Mouse (Mus musculus) layer of hippocampus, adult 2 months (tissue): ENCODE data around the gene Tead3. TPM values are rescaled to one million over a fixed set of nuclear protein-coding genes. Genes with fewer than 3 reads are reported as not detected.

Source experiments
- DNase-seq, 2 experiments: peaks; one replicate each; pipeline ENCODE4 v3.0.0; 2022; ENCODE audit warnings: low spot score in 2 of 2
- H3K27ac ChIP-seq: fragments of 200-600 bp; 2 replicates; pipeline ENCODE4 v1.8.1; 2022
- H3K4me3 ChIP-seq: fragments of 200-600 bp; 2 replicates; pipeline ENCODE4 v1.8.1; 2022; ENCODE audit warnings: mild to moderate bottlenecking
- CTCF ChIP-seq: fragments of 200-600 bp; conservative IDR thresholded peaks from 2 replicates; pipeline ENCODE4 v1.8.1; 2022; ENCODE audit warnings: antibody characterized with exemption, mild to moderate bottlenecking, moderate library complexity
- total RNA-seq, 2 experiments: library from RNA; stranded (reverse); gene quantifications; 2 replicates each; pipeline ENCODE4 v1.2.3; 2021

The Tead3 gene
- total RNA-seq, 2 experiments from 2014 or later: 3.0 to 3.2 TPM

DNA sequence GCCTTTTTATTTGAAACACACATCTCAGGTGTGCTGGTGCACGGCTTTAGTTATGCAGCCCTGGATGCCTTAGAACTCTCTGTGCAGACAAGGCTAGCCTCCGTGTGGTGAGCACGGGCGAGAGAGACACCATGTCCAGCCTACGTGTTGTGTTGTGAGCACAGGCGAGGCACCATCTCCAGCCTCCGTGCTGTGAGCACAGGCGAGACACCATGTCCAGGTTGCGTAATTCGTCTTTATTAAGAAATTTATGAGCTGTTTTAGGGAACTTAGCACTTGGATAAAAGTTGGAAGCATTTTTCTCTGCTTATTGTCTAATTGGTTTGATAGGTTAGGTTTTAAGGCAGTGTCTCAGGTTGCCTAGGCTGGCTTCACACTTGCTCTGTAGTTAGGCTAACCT lies 67.4 kb downstream of the Tead3 start:
- no peak overlapping the region for H3K4me3 ChIP-seq
- H3K27ac ChIP-seq: no peak overlapping the region
- no peak for DNase-seq
- no peak for TF ChIP-seq CTCF

DNA sequence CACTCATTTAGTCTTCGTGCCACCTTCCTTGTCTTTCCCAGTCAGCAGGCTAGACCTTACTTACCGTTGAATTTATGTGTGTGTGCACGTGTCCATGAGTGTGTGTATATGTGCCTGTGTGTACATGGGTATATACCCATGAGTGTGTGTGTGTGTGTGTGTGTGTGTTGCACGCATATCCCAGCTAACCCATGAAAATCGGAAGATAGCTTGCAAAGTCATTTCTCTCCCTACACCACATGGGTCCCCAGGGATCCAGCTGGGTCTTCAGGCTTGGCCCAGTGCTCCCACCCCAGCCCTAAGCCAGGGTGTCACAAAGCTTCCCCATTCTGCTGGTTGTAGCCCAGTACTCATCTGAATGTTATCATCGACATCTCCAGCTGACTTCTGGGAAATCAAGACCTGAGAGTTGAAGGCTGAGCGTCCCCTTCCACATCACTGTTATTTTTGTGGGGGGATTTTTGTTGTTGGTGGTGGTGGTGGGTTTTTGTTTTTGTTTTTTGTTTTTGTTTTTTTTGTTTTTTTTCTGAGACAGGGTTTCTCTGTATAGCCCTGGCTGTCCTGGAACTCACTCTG lies 68.7 kb downstream of the Tead3 start:
- TF ChIP-seq CTCF: no peak
- DNase-seq: no peak
- H3K27ac ChIP-seq: no peak overlapping the region
- no peak overlapping the region for H3K4me3 ChIP-seq

Other genes starting within 250 kb of the Tead3 start
- gene Scube3, start 208.7 kb downstream of the Tead3 start, total RNA-seq: 1 to 10 TPM; 1.1 TPM
- gene Zfp523, start 173.7 kb downstream of the Tead3 start, total RNA-seq: 100 to 1,000 TPM; 104 to 106 TPM
- gene Def6, start 143.0 kb downstream of the Tead3 start, total RNA-seq: 1 to 10 TPM; 2.4 to 2.6 TPM
- 10 to 100 TPM; 22.1 to 23.0 TPM for gene Ppard, start 118.1 kb downstream of the Tead3 start, total RNA-seq
- 10 to 100 TPM; 30.3 to 34.9 TPM for gene Fance, start 37.3 kb downstream of the Tead3 start, total RNA-seq
- gene Rpl10a, start 22.3 kb downstream of the Tead3 start, total RNA-seq: 100 to 1,000 TPM; 345 to 350 TPM
- gene Tulp1, start 14.4 kb upstream of the Tead3 start, total RNA-seq: not detected
- gene Fkbp5, start 166.7 kb upstream of the Tead3 start, total RNA-seq: 10 to 100 TPM; 80.8 to 90.5 TPM
- gene Armc12, start 180.0 kb upstream of the Tead3 start, total RNA-seq: not detected
- not detected for gene Clpsl2, start 198.6 kb upstream of the Tead3 start, total RNA-seq
- gene Clps, start 209.9 kb upstream of the Tead3 start, total RNA-seq: not detected
- 1 to 10 TPM; 3.7 to 5.4 TPM for gene Lhfpl5, start 224.8 kb upstream of the Tead3 start, total RNA-seq